Mouse (Mus musculus) neutrophil, adult 5-6 weeks (primary cell): Measurements from ENCODE around the gene Cdc42ep2. TPM values are rescaled to one million over a fixed set of nuclear protein-coding genes. Genes with fewer than 3 reads are reported as not detected.
A peak's percentile ranks its signal among the peaks of the same experiment; 100 is the strongest.

Experiments
- ATAC-seq: fragments of 151-379, 151-347 bp; 2 replicates; pipeline ENCODE4 v1.8.0; 2017; ENCODE audit warnings: mild to moderate bottlenecking, moderate TSS enrichment; ENCODE audit not compliant: insufficient number of reproducible peaks, poor library complexity, low FRiP score, severe bottlenecking; ENCODE audit errors: extremely low read depth
- total RNA-seq: library from RNA; stranded (forward); fragments of 200-1000 nt; gene quantifications from 2 replicates; pipeline ENCODE4 v1.2.3, GENCODE M21; 2017

Gene Cdc42ep2
- total RNA-seq, 1 experiment from 2014 or later, result 3.8 TPM

DNA sequence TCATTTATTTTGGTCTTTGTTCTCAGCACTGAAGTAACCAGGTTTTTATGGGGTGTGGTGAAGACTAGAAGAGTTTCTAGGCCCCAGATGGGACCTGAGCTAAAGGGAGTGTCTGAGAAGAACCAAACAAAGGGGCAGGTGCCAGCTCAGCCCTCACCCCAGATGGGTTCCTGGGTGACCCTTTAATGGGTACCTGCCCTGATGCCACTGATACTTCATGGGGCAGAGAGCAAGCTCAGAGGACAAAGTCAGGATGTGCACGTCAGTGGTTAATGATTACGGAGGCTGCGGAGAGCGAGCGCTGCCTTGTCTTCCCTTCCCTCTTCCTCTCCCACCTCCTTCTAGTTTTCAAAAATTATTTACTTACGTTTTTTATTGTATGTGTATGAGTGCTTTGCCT lies 43.5 kb downstream of the Cdc42ep2 start:
- no peak for ATAC-seq

DNA sequence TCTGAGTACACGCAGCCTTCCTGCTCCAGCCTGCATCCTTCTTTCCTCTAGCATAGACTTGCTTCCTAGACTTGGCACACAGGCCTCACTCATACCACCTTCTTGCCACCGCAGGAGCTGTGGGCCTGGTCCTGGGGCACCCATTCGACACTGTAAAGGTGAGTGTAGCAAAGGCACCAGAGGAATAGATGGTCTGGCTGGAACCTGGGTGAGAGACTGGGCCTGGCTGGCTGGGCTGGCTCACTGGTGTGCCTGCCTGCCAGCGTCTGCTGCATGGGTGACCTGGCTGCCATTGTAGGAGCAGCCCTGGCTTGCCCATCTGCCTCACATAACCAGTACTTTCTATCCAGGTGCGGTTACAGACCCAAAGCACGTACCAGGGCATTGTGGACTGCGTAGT lies 44.9 kb downstream of the Cdc42ep2 start:
- no peak for ATAC-seq

GRCm38 (mm10) chr19:5878916-5879315 lies 45.7 kb downstream of the Cdc42ep2 start:
- no peak for ATAC-seq

- ATAC-seq, result no peak
These were observed 46.3 kb downstream of the Cdc42ep2 start for GRCm38 (mm10) chr19:5878362-5878722.

DNA sequence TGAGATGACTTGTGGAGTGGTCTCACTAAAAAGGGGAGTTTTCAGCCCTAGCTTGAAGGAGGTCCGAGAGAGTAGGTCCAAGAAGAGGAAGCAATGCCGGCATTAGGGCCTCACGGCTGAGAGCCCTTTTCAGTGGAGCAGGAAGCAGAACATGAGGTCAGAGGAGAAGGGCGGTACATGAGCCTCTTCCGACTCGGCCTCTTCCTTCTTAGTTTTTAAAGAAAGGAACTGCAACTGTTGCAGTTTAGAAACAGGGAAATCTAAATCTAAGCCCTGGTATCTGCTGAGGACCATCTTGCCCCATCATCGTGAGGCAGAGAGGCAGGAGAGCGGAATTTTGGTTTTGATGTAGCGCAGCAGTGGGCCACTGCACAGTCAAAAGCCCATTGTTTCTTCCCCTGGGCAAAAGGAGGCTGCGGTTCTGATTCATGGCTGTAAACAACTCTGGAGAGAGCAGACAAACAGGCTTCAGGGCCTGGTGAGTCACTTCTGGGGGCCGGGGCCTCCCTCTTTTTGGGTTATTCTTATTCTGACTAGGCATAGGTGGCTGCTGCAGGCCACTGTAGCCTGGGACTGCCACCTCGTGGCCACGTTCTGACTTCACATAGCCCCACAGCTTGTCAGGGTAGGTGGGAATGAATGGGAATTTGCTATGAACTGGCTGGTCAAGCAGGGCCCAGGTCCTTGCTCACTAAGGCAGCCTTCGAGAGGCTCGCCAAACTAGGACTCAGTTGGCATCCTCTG lies 46.8 kb downstream of the Cdc42ep2 start, which contains the start of gene Slc25a45:
Gene Slc25a45 (plus strand): TSS at position 191 of the 744 bp plus-strand sequence.
- peak; percentile 69 for ATAC-seq

DNA sequence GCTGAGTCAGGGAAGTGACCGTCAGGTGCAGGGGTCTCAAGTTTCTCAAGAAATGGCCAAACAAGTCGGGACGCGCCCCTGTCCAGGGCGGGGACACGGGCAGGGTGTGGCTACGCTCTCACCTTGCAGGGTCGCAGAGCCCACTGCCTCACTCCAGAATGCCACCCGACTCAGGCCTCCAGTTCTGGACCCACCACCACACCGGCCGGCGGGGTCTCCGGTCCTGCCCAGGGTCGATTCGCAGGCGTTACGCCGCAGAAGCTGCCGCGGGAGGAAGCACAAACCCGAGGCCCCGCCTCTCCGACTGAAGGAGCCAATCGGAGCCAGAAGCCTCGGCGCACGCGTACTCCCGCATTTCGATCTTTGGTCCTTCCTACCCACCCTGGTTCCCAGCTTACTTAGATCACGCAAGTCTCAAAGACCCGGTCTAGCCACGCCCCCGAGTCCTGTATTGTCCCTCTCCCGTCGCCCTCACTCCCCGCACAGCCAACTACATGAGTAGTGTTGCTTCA lies 49.6 kb downstream of the Cdc42ep2 start, which contains the start of gene Frmd8:
Gene Frmd8 (minus strand): TSS at position 306 of the 512 bp plus-strand sequence.
- ATAC-seq, result peak; percentile 73

GRCm38 (mm10) chr19:5874391-5874968 lies 50.1 kb downstream of the Cdc42ep2 start:
- ATAC-seq, result no peak

DNA sequence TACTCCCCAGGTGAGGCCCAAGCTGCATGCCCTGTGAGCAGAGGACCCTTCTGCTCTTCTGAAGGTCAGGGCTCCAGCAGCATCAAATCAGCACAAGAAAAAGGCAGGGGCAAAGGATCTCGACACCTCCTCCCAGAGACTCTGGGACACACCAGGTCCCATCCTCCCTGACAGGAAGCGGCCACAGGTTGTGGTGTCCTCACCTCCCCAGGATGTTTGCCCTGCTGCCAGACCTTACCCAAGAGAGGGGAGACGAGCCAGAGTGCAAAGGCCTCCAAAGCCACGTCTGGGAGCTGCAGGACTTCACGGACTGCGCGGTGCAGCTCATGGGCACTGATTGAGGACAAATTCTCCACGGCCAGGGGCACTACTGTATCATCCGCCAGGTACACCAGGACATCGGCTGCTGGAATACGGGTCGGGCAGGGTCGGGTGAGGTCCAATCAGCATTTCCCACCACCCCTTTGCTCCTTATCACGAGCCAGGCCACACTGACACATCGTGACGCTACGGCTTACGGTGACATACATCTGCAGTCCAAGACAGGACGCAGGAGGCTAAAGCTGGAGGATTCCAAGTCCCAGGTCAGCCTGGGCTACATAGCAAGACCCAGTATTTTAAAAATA lies 51.6 kb downstream of the Cdc42ep2 start:
- no peak for ATAC-seq

DNA sequence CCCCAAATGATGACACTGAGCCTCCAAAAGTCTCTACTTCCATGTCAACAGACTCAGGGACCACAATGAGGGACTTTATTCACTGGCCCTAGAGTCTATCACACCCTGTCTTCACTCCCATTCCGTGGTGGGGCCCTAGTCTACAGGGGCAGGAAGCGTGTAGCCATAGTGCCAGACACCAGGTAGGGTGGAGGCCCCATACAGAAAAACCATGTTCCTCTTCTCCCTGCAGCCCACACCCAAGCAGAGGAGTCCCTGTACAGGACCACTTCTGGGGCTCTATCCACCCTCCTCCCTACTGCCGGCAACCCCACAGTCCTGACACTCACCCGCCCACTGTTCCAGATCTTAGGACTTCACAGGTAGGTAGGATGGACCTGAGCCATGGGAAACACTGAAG lies 52.1 kb downstream of the Cdc42ep2 start:
- ATAC-seq, result no peak

GRCm38 (mm10) chr19:5871683-5872082 lies 52.9 kb downstream of the Cdc42ep2 start:
- ATAC-seq, result no peak

- ATAC-seq, result no peak
These were observed 53.3 kb downstream of the Cdc42ep2 start for GRCm38 (mm10) chr19:5871273-5871672.

DNA sequence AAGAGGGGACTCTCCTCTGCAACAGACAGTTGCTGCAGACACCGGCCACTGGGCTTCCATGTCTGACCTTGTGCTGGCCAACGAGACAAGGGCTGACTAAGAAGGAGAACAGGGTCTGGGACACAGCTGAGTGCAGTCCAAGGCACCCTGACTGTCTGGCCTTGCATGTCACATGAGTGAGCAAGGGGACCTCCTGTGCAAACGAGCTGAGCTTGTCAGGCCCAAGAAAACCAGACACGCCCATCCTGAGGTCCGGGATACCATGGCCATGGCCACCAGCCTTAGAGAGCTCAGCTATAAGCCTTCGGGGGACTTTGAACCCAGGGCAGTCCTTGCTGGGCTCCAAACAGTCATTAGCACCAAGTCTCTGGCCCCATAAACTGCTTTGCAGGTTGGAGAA lies 56.5 kb downstream of the Cdc42ep2 start:
- ATAC-seq, result no peak

Other genes with a start within 250 kb of the Cdc42ep2 start
- 64.1 and 65.3 TPM in 2 replicates for gene Map3k11, start 236.1 kb downstream of the Cdc42ep2 start, total RNA-seq
- 58.3 and 60.2 TPM in 2 replicates for gene Pcnx3, start 235.9 kb downstream of the Cdc42ep2 start, total RNA-seq
- 1.7 and 2.3 TPM in 2 replicates for gene Kcnk7, start 220.4 kb downstream of the Cdc42ep2 start, total RNA-seq
- 88.8 and 91.8 TPM in 2 replicates for gene Ehbp1l1, start 198.5 kb downstream of the Cdc42ep2 start, total RNA-seq
- gene Fam89b, start 195.2 kb downstream of the Cdc42ep2 start, total RNA-seq, result 21.1 and 24.4 TPM in 2 replicates
- gene Ltbp3, start 183.9 kb downstream of the Cdc42ep2 start, total RNA-seq, result 0.35 TPM in 1 of 2 replicates, not detected in the other
- 35.9 and 44.0 TPM in 2 replicates for gene Scyl1, start 153.4 kb downstream of the Cdc42ep2 start, total RNA-seq
- 32.9 and 38.6 TPM in 2 replicates for gene Frmd8, start 49.5 kb downstream of the Cdc42ep2 start, total RNA-seq
- 56.6 and 64.7 TPM in 2 replicates for gene Slc25a45, start 47.0 kb downstream of the Cdc42ep2 start, total RNA-seq
- gene Tigd3, start 30.7 kb downstream of the Cdc42ep2 start, total RNA-seq, result 1.4 and 1.5 TPM in 2 replicates
- 80.0 and 104 TPM in 2 replicates for gene Dpf2, start 11.8 kb downstream of the Cdc42ep2 start, total RNA-seq
- gene Pola2, start 39.4 kb upstream of the Cdc42ep2 start, total RNA-seq, result 32.8 and 36.8 TPM in 2 replicates
- gene Slc22a20, start 61.3 kb upstream of the Cdc42ep2 start, total RNA-seq, result 0.47 and 1.1 TPM in 2 replicates
- 142 and 147 TPM in 2 replicates for gene Capn1, start 91.1 kb upstream of the Cdc42ep2 start, total RNA-seq
- gene Syvn1, start 121.8 kb upstream of the Cdc42ep2 start, total RNA-seq, result 42.1 and 45.3 TPM in 2 replicates
- 28.7 and 29.2 TPM in 2 replicates for gene Mrpl49, start 133.0 kb upstream of the Cdc42ep2 start, total RNA-seq
- 2,994 and 3,021 TPM in 2 replicates for gene Fau, start 133.0 kb upstream of the Cdc42ep2 start, total RNA-seq
- 18.4 and 20.3 TPM in 2 replicates for gene Znhit2, start 136.4 kb upstream of the Cdc42ep2 start, total RNA-seq
- gene Tm7sf2, start 143.6 kb upstream of the Cdc42ep2 start, total RNA-seq, result 5.6 and 8.1 TPM in 2 replicates
- 67.0 and 73.7 TPM in 2 replicates for gene Vps51, start 152.4 kb upstream of the Cdc42ep2 start, total RNA-seq
- 1.5 TPM in 1 of 2 replicates, not detected in the other for gene Tmem262, start 155.2 kb upstream of the Cdc42ep2 start, total RNA-seq
- 0.74 TPM in 1 of 2 replicates, not detected in the other for gene Gm28374, start 157.4 kb upstream of the Cdc42ep2 start, total RNA-seq
- gene Zfpl1, start 160.1 kb upstream of the Cdc42ep2 start, total RNA-seq, result 51.9 and 52.8 TPM in 2 replicates
- 0.35 TPM in 1 of 2 replicates, not detected in the other for gene Cdca5, start 160.2 kb upstream of the Cdc42ep2 start, total RNA-seq
- gene AC131692.1, start 169.6 kb upstream of the Cdc42ep2 start, total RNA-seq, result not detected in 2 replicates
- gene Naaladl1, start 181.0 kb upstream of the Cdc42ep2 start, total RNA-seq, result not detected in 2 replicates
- 2.2 and 3.1 TPM in 2 replicates for gene Sac3d1, start 193.8 kb upstream of the Cdc42ep2 start, total RNA-seq
- gene Snx15, start 203.5 kb upstream of the Cdc42ep2 start, total RNA-seq, result 9.1 and 9.8 TPM in 2 replicates
- 1.2 TPM in 1 of 2 replicates, not detected in the other for gene Batf2, start 216.2 kb upstream of the Cdc42ep2 start, total RNA-seq
- 14.0 and 15.2 TPM in 2 replicates for gene Arl2, start 216.7 kb upstream of the Cdc42ep2 start, total RNA-seq